Mouse (Mus musculus): Measurements from ENCODE around the gene Ralgapa2.

The Ralgapa2 gene

DNA sequence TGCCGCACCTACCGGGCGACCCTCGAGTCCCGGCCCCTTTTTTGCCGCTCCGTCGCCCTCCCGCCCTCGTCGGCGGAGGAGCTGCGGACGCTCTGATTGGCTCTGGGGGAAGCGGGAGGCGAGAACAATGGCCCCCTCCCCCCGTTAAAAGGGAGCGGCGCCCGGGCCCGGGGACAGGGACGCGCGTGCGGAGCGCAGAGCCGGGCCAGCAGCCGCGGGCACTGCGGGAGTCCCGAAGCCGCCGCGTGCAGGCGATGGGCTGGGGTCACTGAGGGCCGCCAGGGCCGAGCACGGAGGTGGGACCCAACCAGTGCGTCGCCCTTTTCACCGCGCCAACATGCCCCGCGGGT lies 290.2 kb downstream of the Ralgapa2 start:
- DNase-seq (ENCODE audit: low read depth, low spot score) = no peak

DNA sequence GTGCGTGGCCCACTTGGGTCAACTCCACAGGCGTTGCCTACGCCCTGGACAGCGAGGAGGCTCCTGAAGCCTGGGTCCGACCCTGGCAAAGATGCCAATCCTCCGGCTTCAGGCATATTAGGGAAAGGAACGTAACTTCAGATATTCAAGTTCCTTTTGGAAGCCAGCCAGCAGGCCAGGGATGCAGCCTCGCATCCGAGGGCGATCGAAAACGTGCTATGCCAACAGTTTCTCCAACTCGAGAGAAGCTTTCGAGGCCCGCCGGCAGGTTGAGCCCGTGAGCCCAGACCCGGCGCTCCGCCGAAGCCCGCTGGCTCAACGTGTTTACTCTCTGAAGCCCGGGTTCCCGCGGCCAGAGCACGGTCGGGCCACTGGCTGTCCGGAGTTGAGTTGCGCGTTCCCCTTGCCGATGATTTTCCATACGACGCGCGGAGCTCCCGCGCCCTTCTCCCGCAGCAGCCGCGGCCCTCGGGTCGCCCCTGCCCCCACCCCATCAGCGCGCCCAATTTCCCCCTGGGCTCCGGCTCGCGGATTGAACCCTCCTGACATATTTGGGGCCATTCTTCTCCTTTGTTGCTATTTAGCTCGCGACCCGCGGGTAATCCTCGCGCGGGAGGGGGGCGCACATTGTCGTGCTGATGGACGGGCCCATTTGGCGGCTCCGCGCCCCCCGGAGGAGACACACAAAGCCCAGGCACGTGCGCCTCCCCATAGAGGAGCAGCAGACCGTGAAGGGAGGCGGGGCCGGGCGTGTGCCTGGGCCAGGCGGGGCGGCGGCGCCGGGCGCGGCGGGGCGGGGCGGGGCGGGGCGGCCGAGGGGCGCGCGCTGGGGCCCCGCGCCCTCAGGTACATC lies 290.8 kb downstream of the Ralgapa2 start, which contains the start of gene Insm1:
Gene Insm1 (plus strand): TSS at position 846 of the 853 bp plus-strand sequence.
- no peak for DNase-seq (ENCODE audit: low read depth, low spot score)

DNA sequence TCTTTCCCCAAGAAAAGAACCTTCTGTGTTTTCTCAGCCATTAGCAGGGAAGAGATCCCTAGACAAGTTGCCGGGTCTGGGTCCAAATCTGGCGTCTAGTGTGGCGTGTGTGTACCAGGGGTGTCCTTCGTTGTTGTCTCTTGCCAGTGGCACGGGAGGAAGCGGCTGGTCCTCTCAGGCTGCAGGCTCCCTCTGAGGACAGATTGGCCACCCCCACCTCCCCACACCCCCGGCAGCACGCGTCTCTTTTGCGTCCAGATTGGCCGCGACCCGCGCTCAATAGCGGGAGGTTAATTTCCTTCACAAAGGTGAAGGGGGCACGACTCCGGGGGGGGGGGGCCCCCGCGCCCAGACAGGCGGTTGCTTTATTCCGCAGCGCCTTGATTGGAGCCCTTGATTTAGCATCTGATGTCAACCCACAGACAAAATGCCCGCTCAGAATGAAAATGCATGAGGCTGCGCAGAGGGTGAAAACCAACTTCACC lies 291.5 kb downstream of the Ralgapa2 start:
- no peak for DNase-seq (ENCODE audit: low read depth, low spot score)

DNA sequence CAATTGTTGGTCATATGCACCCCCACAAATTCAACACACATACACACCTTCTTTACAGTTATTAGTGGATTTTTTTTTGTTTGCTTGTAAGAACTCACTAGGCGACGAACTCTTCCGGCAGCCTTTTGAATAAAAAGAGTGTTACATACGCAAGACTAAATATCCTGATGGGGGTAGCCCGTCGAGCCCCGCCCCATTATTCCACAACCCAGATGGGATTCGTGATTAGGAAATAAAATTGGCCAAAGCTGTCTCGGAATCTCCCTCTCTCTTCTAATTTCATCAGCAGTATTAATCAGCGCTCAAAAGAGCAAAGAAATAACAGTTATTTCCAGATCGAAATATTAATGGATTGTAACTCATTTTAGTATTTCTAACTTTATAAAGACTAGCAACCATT lies 292.4 kb downstream of the Ralgapa2 start:
- no peak for DNase-seq (ENCODE audit: low read depth, low spot score)

DNA sequence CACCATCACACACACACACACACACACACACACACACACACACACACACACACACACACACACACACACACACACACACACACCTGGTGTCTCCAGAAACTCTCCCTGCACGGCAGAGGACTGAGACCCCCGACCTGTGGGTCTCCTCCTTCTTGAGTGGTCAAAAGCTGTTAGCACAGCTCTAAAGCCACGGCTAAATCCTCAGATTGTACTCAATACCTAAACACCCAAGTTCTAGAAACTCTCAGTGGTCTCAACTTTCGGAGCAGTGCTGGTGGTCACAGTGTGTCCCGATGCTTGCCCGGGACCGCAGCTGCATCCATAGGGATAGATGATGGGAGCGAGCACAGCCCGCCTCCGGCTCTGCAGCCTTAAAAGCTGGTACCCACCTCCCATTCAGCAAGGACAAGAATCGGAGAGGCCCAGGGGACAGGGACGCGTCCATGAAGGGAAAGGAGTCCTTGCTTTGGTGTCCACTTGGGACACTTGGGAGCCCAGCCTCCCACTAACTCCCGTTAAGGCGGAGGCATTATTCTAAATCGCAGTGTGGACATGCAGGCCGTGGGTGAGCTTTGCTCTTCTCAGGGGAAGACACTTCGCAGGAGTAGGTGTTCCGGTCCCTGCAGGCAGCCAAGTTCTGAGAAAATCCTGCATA lies 293.1 kb downstream of the Ralgapa2 start:
- no peak for DNase-seq (ENCODE audit: low read depth, low spot score)

DNA sequence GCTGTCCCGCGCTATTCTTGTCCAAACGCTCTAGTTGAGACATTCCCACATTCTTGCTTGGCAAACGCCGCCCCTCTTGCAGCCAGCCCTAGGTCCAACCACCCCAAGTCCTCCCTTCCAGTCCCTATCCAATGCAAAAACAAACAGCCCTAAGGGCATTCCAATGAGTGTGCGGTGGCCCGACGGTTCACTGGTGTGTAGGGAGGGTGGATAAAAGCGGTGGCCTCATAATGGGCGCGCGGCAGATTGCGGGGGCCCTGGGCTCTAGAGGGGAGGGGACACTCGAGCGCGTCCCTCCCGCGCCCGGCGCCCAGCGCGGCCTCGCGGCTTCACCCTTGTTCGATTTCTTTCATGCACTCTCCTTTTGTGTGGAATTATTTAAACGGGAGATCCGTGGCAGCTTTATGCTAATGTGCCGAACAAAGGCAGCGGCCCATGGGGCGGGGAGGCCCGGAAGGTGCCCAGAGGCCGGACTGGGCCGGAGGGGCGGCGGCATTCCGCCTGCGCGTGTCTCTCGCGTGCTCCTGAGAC lies 293.9 kb downstream of the Ralgapa2 start:
- DNase-seq (ENCODE audit: low read depth, low spot score) = no peak

DNA sequence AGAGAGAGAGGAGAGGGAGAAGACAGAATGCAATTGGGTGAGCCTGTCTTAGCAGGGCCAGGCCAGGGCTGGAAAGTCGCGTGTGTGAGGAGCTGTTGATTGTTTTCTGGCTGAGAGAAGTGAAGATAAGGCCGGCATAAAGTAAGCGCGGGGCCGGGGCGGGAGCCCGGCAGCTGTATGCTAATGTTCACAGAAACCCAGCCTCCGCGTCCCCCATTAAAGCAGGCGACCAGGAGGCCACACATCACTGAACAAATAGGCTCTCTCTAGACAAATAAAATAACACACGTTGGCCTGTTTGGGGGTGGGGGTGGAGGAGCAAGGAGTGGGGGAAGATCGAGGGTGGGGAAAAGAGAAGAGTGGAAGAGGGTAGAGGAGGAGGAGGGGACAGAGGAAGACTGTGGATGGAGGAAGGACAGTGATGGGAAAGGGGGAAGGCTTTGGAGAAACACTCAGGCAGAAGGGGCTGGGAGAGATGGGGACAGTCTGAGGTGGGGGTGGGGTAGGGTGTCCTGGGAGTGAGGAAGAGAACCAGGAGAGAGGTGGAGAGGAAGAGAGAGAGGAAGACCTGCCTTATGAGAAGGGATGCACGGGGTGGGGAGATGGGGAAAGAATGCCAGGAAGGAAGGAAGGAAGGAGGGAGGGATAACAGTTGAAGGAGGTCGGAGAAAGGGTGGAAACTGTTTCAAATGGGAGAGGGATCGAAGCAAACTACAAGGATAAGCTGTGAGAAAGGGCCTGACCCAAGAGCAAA lies 294.7 kb downstream of the Ralgapa2 start:
- no peak for DNase-seq (ENCODE audit: low read depth, low spot score)

DNA sequence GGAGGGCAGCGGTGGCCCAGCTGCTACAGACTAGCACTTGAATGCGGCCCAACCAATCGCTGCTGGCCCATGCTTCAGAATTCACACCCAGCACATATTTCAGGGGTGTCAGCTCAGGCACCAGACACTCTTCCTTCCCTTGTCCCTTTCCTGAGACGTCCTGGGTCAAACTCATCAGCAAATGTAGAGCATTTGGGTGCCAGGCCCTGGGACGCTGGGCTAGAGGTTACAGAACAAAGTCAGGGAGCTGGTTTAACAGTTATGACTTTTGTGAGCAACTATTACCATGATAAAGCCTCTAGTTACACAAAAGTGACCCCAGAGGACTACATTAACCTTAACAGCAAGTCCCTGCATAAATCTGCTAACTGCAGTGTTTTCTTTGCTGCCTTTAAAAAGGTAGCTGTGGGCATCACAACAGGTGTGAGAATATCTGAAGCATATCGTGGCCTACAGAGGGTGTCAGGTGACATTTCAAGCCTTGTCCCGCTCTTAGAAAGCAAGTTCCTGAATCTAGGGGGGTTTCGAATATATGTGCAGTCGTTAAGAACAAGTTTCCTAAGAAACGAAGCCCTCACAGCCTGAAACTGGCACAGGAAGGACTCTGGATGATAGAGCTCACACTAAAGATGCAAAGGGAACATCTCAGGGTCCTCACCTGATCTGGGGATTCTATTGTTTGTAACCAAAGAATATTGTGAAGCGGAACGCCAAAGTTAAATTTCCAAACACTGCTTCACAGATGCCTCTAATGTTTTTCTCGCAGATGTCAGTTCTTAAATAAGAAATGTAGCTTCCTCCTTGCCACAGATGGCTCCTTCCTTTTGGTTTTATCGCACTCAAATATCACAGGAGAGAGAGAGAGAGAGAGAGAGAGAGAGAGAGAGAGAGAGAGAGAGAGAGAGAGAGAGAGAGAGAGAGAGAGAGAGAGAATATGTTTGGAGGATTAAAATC lies 295.8 kb downstream of the Ralgapa2 start:
- DNase-seq (ENCODE audit: low read depth, low spot score) = no peak

DNA sequence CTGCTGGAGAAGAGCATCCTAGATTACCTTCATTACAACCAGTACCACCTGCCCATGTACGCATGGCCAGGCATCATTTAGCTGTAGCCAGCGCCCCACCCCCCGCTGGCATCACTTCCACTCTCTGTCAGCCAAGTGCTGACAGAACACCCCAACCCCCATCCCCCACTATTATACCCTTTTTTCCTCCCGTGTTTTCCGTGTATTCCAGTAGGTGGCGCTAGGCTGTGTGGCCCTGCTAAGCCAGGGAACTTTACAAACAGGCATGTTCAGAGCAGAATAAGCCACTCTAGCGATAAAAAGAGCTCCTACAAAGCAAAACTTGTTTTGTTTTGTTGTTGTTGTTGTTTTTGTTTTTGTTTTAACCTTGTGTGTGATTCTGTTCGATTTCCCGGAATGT lies 297.4 kb downstream of the Ralgapa2 start:
- no peak for DNase-seq (ENCODE audit: low read depth, low spot score)

DNA sequence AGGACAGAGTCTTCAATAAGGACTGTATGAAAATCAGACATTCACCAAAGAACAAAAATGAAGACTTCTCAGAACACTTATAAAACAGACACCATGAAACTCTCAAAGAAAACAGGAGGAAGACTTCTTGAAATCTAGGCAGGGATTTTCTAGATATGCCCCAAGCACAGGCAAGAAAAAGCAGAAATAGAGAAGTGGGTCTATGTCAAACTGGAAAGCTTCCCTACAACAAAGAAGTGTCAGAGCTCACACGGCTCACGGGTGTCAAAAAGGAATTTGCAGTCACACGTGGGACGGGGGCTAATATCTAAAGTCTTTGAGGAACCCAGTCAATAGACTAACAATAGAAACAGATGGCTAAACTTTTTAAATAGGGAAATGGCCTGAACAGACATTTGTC lies 301.2 kb downstream of the Ralgapa2 start:
- DNase-seq (ENCODE audit: low read depth, low spot score) = no peak

DNA sequence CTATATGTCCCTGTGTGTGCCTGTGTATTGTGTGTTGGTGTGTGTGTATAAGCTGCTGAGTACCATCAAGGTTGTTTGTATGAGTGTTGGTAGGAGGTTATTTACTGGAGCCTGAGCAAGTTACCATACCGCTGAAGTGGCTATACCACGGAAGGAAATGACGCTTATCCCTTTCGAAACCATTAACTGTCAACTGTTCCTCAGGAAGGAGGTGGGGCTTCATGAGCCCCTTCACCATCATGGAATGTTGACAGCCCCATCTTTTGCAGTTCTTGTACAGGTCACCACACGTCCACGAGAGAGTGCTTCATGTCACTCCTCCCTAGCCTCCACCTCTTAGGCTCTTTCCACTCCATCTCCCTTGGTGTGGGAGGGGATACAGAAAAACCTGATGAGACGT lies 314.2 kb downstream of the Ralgapa2 start:
- no peak for DNase-seq (ENCODE audit: low read depth, low spot score)

DNA sequence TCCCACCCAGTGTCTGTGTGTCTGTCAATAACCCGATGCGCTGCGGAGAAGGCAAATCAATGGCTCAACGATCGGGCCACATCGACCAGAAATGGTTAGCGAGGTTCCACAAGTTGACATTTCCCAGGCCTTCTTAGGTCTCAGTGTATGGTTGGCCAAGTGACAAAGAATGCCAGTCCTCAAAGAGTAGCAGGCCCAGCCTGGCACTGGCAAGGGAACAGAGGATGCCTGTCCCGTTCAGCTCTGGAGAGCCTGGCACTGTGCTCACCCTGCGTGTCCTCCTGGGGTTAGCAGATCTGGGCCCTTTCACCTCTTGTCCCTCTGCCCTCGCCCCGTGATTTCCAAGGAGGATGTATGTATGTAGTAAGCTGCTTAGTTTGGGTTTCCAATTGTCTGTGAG lies 316.0 kb downstream of the Ralgapa2 start:
- no peak for DNase-seq (ENCODE audit: low read depth, low spot score)
